Mouse (Mus musculus): Measurements from ENCODE around the gene Efcab9.

GRCm38 (mm10) chr11:32581031-32581430 lies 49.1 kb upstream of the Efcab9 start:
- TF ChIP-seq CTCF (IDR thresholded peaks at IDR 0.05; ENCODE audit: control insufficient read depth, insufficient read depth, low read length): no peak
- TF ChIP-seq POLR2A (IDR thresholded peaks at IDR 0.05; ENCODE audit: borderline replicate concordance, control insufficient read depth, low read depth, low read length): no peak
